Mouse (Mus musculus) lung, adult 2 months (tissue): ENCODE results near the gene Gtf2ird1. TPM values are rescaled to one million over a fixed set of nuclear protein-coding genes. Genes with fewer than 3 reads are reported as not detected.

Source experiments
- DNase-seq: peaks from one replicate; pipeline ENCODE4 v3.0.0; 2022
- H3K4me1 ChIP-seq: fragments of 200-500 bp; 2 replicates; pipeline ENCODE4 v1.6.1; 2011; ENCODE audit warnings: low read length; ENCODE audit not compliant: control insufficient read depth, insufficient read depth
- H3K4me3 ChIP-seq: fragments of 200-500 bp; replicated peaks from 2 replicates; pipeline ENCODE3; 2011; ENCODE audit warnings: low read depth, mild to moderate bottlenecking, control low read depth, low read length; ENCODE audit errors: extremely low read depth
- CTCF ChIP-seq: fragments of 200-500 bp; IDR thresholded peaks from 2 replicates; pipeline ENCODE4 v1.5.1; 2011; ENCODE audit warnings: mild to moderate bottlenecking, low read length, control low read depth; ENCODE audit not compliant: insufficient read depth
- POLR2A ChIP-seq: fragments of 200-500 bp; IDR thresholded peaks from 2 replicates; pipeline ENCODE4 v1.6.1; 2011; ENCODE audit warnings: low read depth, mild to moderate bottlenecking, control low read depth, low read length, borderline replicate concordance; ENCODE audit errors: extremely low read depth
- WGBS: fragments of 180-500 bp; shearing (Covaris S2); methylation state at CpG from one replicate; pipeline ENCODE4 v1.1.7; 2018; 5-methylcytosine and 5-hydroxymethylcytosine counted together
- polyA plus RNA-seq: library from polyadenylated mRNA; depleted of rRNA; stranded (reverse); fragments of >200 nt; gene quantifications from 2 replicates; pipeline ENCODE4 v1.2.3, GENCODE M21; 2012

Gene Gtf2ird1
- polyA plus RNA-seq, 1 experiment = 23.4 TPM

- 92% methylated on average over 6 of the region's 6 CpGs for WGBS
- Histone ChIP-seq H3K4me1 (no peaks in the 10 kb centered on the region), H3K4me3 (no peak overlapping the region)
- DNase-seq = no peak
- TF ChIP-seq CTCF = 0 out of 2 replicates have a peak, but pooled peaks have one; percentile 12
- no peak for TF ChIP-seq POLR2A
Observed at GRCm38 (mm10) chr5:134475006-134475605, 18.6 kb upstream of the Gtf2ird1 start.

- H3K4me1 ChIP-seq = no peaks in the 10 kb centered on the region
- TF ChIP-seq CTCF (peak; percentile 52), POLR2A (no peak)
- H3K4me3 ChIP-seq = no peak overlapping the region
- 83% methylated on average over 2 of the region's 2 CpGs for WGBS
- no peak for DNase-seq
Observed at GRCm38 (mm10) chr5:134473902-134474301, 17.4 kb upstream of the Gtf2ird1 start.

- 85% methylated on average over 8 of the region's 8 CpGs for WGBS
- no peak for TF ChIP-seq POLR2A
- no peak for TF ChIP-seq CTCF
- no peaks in the 10 kb centered on the region for H3K4me1 ChIP-seq
- no peak overlapping the region for H3K4me3 ChIP-seq
- DNase-seq = no peak
Observed at GRCm38 (mm10) chr5:134470538-134471169, 14.1 kb upstream of the Gtf2ird1 start.

GRCm38 (mm10) chr5:134469559-134470150 is 13.1 kb upstream of the Gtf2ird1 start:
- 84% methylated on average over 7 of the region's 7 CpGs for WGBS
- TF ChIP-seq POLR2A = no peak
- no peak for TF ChIP-seq CTCF
- H3K4me1 ChIP-seq = no peaks in the 10 kb centered on the region
- no peak overlapping the region for H3K4me3 ChIP-seq
- no peak for DNase-seq

- no peak for DNase-seq
- TF ChIP-seq CTCF (no peak), POLR2A (no peak)
- H3K4me3 ChIP-seq = no peak overlapping the region
- 71% methylated on average over 10 of the region's 10 CpGs for WGBS
- H3K4me1 ChIP-seq = no peaks in the 10 kb centered on the region
Observed at GRCm38 (mm10) chr5:134468158-134468765, 11.7 kb upstream of the Gtf2ird1 start.

GRCm38 (mm10) chr5:134467030-134467549 is 10.6 kb upstream of the Gtf2ird1 start:
- DNase-seq = no peak
- TF ChIP-seq POLR2A (no peak), CTCF (no peak)
- H3K4me3 ChIP-seq = no peak overlapping the region
- WGBS = 74% methylated on average over 8 of the region's 8 CpGs
- no peaks in the 10 kb centered on the region for H3K4me1 ChIP-seq

- 48% methylated on average over 21 of the region's 21 CpGs for WGBS
- H3K4me1 ChIP-seq = no peaks in the 10 kb centered on the region
Observed at GRCm38 (mm10) chr5:134466296-134467029, 9.9 kb upstream of the Gtf2ird1 start.

GRCm38 (mm10) chr5:134465197-134465596 is 8.7 kb upstream of the Gtf2ird1 start:
- 86% methylated on average over 1 of the region's 1 CpGs for WGBS
- no peak for DNase-seq
- no peaks in the 10 kb centered on the region for H3K4me1 ChIP-seq
- TF ChIP-seq POLR2A (no peak), CTCF (no peak)
- H3K4me3 ChIP-seq = no peak overlapping the region

More at GRCm38 (mm10) chr5:134466296-134467029, 9.9 kb upstream of the Gtf2ird1 start:
- DNase-seq = no peak
- TF ChIP-seq CTCF (no peak), POLR2A (no peak)
- H3K4me3 ChIP-seq = no peak overlapping the region

- 83% methylated on average over 5 of the region's 5 CpGs for WGBS
- no peak for TF ChIP-seq CTCF
- TF ChIP-seq POLR2A = no peak
Observed at GRCm38 (mm10) chr5:134464225-134464624, 7.7 kb upstream of the Gtf2ird1 start.

More at GRCm38 (mm10) chr5:134464225-134464624, 7.7 kb upstream of the Gtf2ird1 start:
- no peak for DNase-seq
- Histone ChIP-seq H3K4me1 (no peaks in the 10 kb centered on the region), H3K4me3 (no peak overlapping the region)
